Mouse (Mus musculus) forebrain, postnatal 0 days (tissue): ENCODE data around the gene Gab3. TPM values are rescaled to one million over a fixed set of nuclear protein-coding genes. Genes with fewer than 3 reads are reported as not detected.

Source experiments
- ATAC-seq: fragments of 200-750 bp; cut with Nextera tagmentation; 2 replicates; pipeline ENCODE4 v1.8.0; 2017; ENCODE audit warnings: mild to moderate bottlenecking, moderate library complexity
- DNase-seq: peaks from one replicate; pipeline ENCODE4 v3.0.0-alpha.2; 2015
- H3K27ac ChIP-seq: fragments of 300-500 bp; sonication (generic); 2 replicates; pipeline ENCODE4 v1.5.1; 2014; ENCODE audit warnings: low read depth, mild to moderate bottlenecking, antibody characterized with exemption, low read length, moderate library complexity, mixed read lengths
- H3K27me3 ChIP-seq: fragments of 300-500 bp; sonication (generic); 2 replicates; pipeline ENCODE4 v1.6.1; 2014; ENCODE audit warnings: mild to moderate bottlenecking, low read length, mixed read lengths; ENCODE audit not compliant: insufficient read depth
- H3K36me3 ChIP-seq: fragments of 300-500 bp; sonication (generic); 2 replicates; pipeline ENCODE4 v1.6.1; 2014; ENCODE audit warnings: mild to moderate bottlenecking, moderate library complexity; ENCODE audit not compliant: insufficient read depth
- H3K4me1 ChIP-seq: fragments of 300-500 bp; sonication (generic); 2 replicates; pipeline ENCODE4 v1.6.1; 2014; ENCODE audit warnings: antibody characterized with exemption; ENCODE audit not compliant: insufficient read depth
- H3K4me2 ChIP-seq: fragments of 300-500 bp; sonication (generic); 2 replicates; pipeline ENCODE4 v1.6.1; 2014; ENCODE audit warnings: low read depth, mild to moderate bottlenecking, moderate library complexity
- H3K4me3 ChIP-seq: fragments of 300-500 bp; sonication (generic); 2 replicates; pipeline ENCODE4 v1.5.1; 2014; ENCODE audit warnings: low read depth, low read length, mixed read lengths
- H3K9ac ChIP-seq: fragments of 300-500 bp; sonication (generic); 2 replicates; pipeline ENCODE4 v1.6.1; 2014; ENCODE audit warnings: mild to moderate bottlenecking
- H3K9me3 ChIP-seq: fragments of 300-500 bp; sonication (generic); 2 replicates; pipeline ENCODE4 v1.6.1; 2016; ENCODE audit warnings: low read length
- CTCF ChIP-seq: sonication (generic); IDR thresholded peaks from 2 replicates; pipeline ENCODE4 v1.5.1; 2016; ENCODE audit warnings: antibody characterized with exemption, control low read depth, low read depth
- WGBS: fragments of 180-500 bp; shearing (Covaris S2); extraction: QIAGEN DNeasy Blood & Tissue Kit; methylation state at CpG from one replicate; pipeline ENCODE4 v1.1.7; 2014; 5-methylcytosine and 5-hydroxymethylcytosine counted together
- polyA plus RNA-seq: library from polyadenylated mRNA; unstranded; fragments of >200 nt; fragmentation: Nextera tagmentation; extraction: Ambion mirVana; gene quantifications from 2 replicates; pipeline ENCODE4 v1.2.1, GENCODE M21; 2015
- total RNA-seq: library from RNA; depleted of rRNA; stranded (reverse); fragments of >200 nt; gene quantifications from 2 replicates; pipeline ENCODE4 v1.2.3, GENCODE M21; 2014

Gab3 gene
- total and polyA plus RNA-seq, 2 experiments from 2014 or later, result 2.5 to 2.8 TPM

DNA sequence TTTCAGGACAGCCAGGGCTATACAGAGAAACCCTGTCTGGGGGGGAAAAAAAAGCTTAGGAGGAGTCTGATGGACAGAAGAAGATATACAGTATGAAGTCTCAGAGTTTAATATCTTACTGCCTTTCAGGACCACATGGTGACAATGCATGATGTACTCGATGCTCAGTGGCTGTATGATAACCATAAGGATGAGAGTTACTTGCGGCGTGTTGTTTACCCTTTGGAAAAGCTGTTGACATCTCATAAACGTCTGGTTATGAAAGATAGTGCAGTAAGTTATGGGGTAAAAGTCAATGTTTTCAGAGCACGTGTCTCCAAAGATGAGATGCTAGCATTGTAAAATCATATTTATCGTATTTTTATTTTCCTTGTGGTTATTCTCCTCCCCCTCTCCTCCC lies 17.0 kb upstream of the Gab3 start:
- TF ChIP-seq CTCF, result no peak
- WGBS, result 87% methylated on average over 6 of the region's 6 CpGs

GRCm38 (mm10) chrX:75098799-75099198 lies 13.5 kb upstream of the Gab3 start:
- Histone ChIP-seq H3K4me2 (no peak overlapping the region), H3K27ac (no peak overlapping the region), H3K4me1 (0 out of 2 replicates have a peak, but pooled peaks cover 6% of the 10 kb centered on the region), H3K27me3 (no peaks in the 10 kb centered on the region), H3K9ac (no peak overlapping the region), H3K4me3 (no peak overlapping the region), H3K9me3 (no peaks in the 10 kb centered on the region), H3K36me3 (no peaks in the 10 kb centered on the region)
- no peak for DNase-seq
- 88% methylated on average over 8 of the region's 8 CpGs for WGBS
- no peak for ATAC-seq
- no peak for TF ChIP-seq CTCF

More for the DNA sequence above, 17.0 kb upstream of the Gab3 start:
- ATAC-seq (no peak), DNase-seq (no peak)
- Histone ChIP-seq H3K4me3 (no peak overlapping the region), H3K27me3 (no peaks in the 10 kb centered on the region), H3K36me3 (peaks cover 13% of the 10 kb centered on the region; the same call in 1 of the 2 replicates), H3K9ac (no peak overlapping the region), H3K9me3 (no peaks in the 10 kb centered on the region), H3K27ac (no peak overlapping the region), H3K4me1 (0 out of 2 replicates have a peak, but pooled peaks cover 3% of the 10 kb centered on the region), H3K4me2 (no peak overlapping the region)

- Histone ChIP-seq H3K4me2 (peak overlapping the region; percentile 56), H3K27me3 (no peaks in the 10 kb centered on the region), H3K9me3 (no peaks in the 10 kb centered on the region), H3K4me1 (0 out of 2 replicates have a peak, but pooled peaks cover 6% of the 10 kb centered on the region), H3K4me3 (peak overlapping the region; percentile 51), H3K36me3 (no peaks in the 10 kb centered on the region), H3K9ac (peak overlapping the region; percentile 53), H3K27ac (peak overlapping the region; percentile 75)
- no peak for TF ChIP-seq CTCF
- ATAC-seq (no peak), DNase-seq (peak; percentile 24)
- WGBS, result 25% methylated on average over 23 of the region's 23 CpGs
These were observed 11.0 kb upstream of the Gab3 start for GRCm38 (mm10) chrX:75096163-75096770.

DNA sequence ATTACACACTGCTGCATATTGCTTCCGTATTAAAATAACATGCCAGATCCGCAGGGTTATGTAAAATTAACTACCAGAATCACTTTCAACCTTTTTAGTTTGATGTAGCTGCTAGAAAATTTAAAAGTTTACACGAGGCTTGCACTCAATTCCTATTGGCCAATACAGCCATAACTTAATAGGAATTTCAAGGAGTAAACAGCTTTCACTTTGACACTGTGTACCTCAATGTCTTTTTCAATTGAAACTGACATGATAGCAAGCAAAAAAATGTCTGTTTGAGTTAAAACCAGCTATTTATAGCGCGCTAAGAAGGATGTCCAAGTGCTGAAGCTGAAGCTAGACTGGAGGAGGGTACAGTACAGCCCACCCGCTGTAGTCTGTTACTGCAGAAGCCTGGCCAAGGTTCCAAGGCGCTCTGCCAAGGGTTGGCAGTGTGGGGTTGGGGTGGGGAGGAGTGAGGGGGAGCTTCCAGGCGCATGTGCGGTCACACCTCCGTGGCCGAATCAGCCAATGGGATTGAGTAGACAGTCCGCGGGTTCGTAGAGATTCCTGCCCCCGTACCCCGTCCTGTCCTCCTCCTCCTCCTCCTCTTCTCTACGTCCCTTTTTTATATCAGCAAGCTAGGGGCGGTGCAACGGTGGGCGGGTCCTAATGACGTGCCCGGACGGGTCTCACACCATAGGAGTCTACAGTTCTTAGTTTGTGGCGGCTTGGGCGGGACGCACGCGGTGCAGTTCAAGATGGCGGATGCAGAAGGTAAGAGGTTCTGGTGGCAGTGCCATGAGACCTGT lies 10.3 kb upstream of the Gab3 start, which contains the start of gene Dkc1:
Gene Dkc1 (plus strand): TSS at position 486 of the 794 bp plus-strand sequence.
- no peaks in the 10 kb centered on the region for H3K27me3 ChIP-seq
- WGBS, result 26% methylated on average over 29 of the region's 29 CpGs
- peak within 1 kb of the TSS; percentile 53 for H3K9ac ChIP-seq
- H3K9me3 ChIP-seq, result no peaks in the 10 kb centered on the region
- DNase-seq, result peak; percentile 93
- H3K27ac ChIP-seq, result peak within 1 kb of the TSS; percentile 75
- 0 out of 2 replicates have a peak, but pooled peaks cover 6% of the 10 kb centered on the region for H3K4me1 ChIP-seq
- H3K36me3 ChIP-seq, result no peaks in the 10 kb centered on the region
- H3K4me2 ChIP-seq, result peak within 1 kb of the TSS; percentile 56
- peak within 1 kb of the TSS; percentile 51 for H3K4me3 ChIP-seq
- ATAC-seq, result peak; percentile 98
- no peak for TF ChIP-seq CTCF

GRCm38 (mm10) chrX:75085654-75086053 lies 396 bp upstream of the Gab3 start:
- H3K4me2 ChIP-seq, result no peak overlapping the region
- 0 out of 2 replicates have a peak, but pooled peaks have one; percentile 21 for ATAC-seq
- no peak overlapping the region for H3K27ac ChIP-seq
- TF ChIP-seq CTCF, result peak; percentile 21; the same call in 1 of the 2 replicates
- H3K36me3 ChIP-seq, result no peaks in the 10 kb centered on the region
- WGBS, result 27% methylated on average over 1 of the region's 1 CpGs
- no peaks in the 10 kb centered on the region for H3K27me3 ChIP-seq
- no peaks in the 10 kb centered on the region for H3K4me1 ChIP-seq
- H3K4me3 ChIP-seq, result no peak overlapping the region
- no peaks in the 10 kb centered on the region for H3K9me3 ChIP-seq
- peak; percentile 3 for DNase-seq
- H3K9ac ChIP-seq, result no peak overlapping the region

GRCm38 (mm10) chrX:75083982-75084773 lies 1.1 kb downstream of the Gab3 start:
- ATAC-seq (peak; percentile 87), DNase-seq (peak; percentile 14)
- H3K27me3 ChIP-seq, result no peaks in the 10 kb centered on the region
- peak overlapping the region; percentile 51 for H3K4me2 ChIP-seq
- peak overlapping the region; percentile 50; the same call in 1 of the 2 replicates for H3K27ac ChIP-seq
- peak overlapping the region; percentile 50 for H3K9ac ChIP-seq
- H3K9me3 ChIP-seq, result no peaks in the 10 kb centered on the region
- TF ChIP-seq CTCF, result no peak
- H3K36me3 ChIP-seq, result no peaks in the 10 kb centered on the region
- no peaks in the 10 kb centered on the region for H3K4me1 ChIP-seq
- H3K4me3 ChIP-seq, result peak overlapping the region; percentile 40
- 33% methylated on average over 26 of the region's 26 CpGs for WGBS
